In the genomic region with DNA sequence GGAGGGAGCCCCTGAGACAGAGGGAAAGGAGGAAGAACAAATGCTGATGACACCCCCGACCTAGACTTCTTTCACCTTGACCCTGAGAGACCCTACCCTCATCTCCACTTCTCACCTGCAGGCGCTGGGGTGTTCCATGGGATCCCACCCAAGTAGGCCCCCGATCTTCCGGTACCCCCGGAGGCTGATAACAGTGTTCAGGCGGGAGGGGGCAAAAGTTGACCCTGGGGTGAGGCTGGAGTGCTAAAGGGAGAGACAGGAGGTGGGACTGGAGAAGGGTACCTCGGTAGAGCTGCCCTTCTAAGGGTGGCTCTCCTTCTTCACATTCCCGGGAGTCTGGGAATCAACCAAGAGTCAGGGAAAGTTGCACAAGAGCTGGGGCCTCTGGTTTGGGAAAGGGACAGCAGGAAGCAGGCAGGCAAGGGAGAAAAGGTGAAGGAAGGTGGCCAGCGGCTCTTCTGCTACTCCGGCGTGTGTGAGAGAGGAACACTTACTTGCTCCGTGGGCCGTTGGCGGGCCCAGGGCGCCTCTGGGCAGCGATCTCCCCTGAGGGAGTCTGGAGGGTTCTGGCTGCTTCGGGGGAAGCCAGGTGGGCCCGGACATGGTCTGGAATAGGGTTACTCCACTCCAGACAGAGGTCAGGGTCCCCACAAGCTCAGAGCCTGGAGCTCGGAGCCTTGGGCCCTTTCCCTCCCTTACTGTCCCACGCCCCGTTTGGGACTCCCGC, we compare ENCODE assay signal across 8 mouse cellular contexts. TPM values are rescaled to one million over a fixed set of nuclear protein-coding genes. Genes with fewer than 3 reads are reported as not detected.
DNase-seq lines count a peak whose midpoint lies in the region; ATAC-seq and TF ChIP-seq lines count a peak whose summit lies in the region.

No protein-coding gene starts in this region.

- H3K36me3 ChIP-seq in limb, embryonic 14.5 days (ENCODE audit: control insufficient read depth, insufficient read depth, low read length) = peaks cover 63% of the 10 kb centered on the region
- H3K36me3 ChIP-seq in neural tube, embryonic 13.5 days = peaks cover 59% of the 10 kb centered on the region

- no peak for DNase-seq in layer of hippocampus, adult 2 months (ENCODE audit: low spot score in 2 of 2)
- DNase-seq in layer of hippocampus, adult 11-12 months (ENCODE audit: low spot score) = no peak
- no peak for DNase-seq in limb, embryonic 14.5 days (ENCODE audit: low spot score)
- DNase-seq in thymus, postnatal 0 days (ENCODE audit: low spot score) = no peak
- no peak for DNase-seq in adrenal gland, postnatal 25 days
- DNase-seq in layer of hippocampus, postnatal 36 days = no peak

- H3K9me3 ChIP-seq in limb, embryonic 14.5 days (ENCODE audit: control insufficient read depth, low read length) = no peaks in the 10 kb centered on the region
- no peaks in the 10 kb centered on the region for H3K9me3 ChIP-seq in neural tube, embryonic 13.5 days

- peaks cover 29% of the 10 kb centered on the region for H3K4me1 ChIP-seq in limb, embryonic 14.5 days (ENCODE audit: control insufficient read depth, insufficient read depth, low read length)
- H3K4me1 ChIP-seq in neural tube, embryonic 13.5 days (replicated peaks) = peaks cover 37% of the 10 kb centered on the region

- peak overlapping the region; percentile 36; the same call in 1 of the 2 replicates for H3K27ac ChIP-seq in layer of hippocampus, adult 2 months
- H3K27ac ChIP-seq in limb, embryonic 14.5 days (replicated peaks; ENCODE audit: low read depth, low read length) = peak overlapping the region; percentile 96
- peak overlapping the region; percentile 79 for H3K27ac ChIP-seq in neural tube, embryonic 13.5 days (replicated peaks)

- TF ChIP-seq POLR2A in limb, embryonic 14.5 days (IDR thresholded peaks at IDR 0.05; ENCODE audit: borderline replicate concordance, extremely low read depth, insufficient read depth, insufficient read length) = peak; percentile 63; the same call in 1 of the 2 replicates

- peak overlapping the region; percentile 84 for H3K9ac ChIP-seq in limb, embryonic 14.5 days (ENCODE audit: low read depth, low read length, severe bottlenecking)
- peak overlapping the region; percentile 75 for H3K9ac ChIP-seq in neural tube, embryonic 13.5 days

- ATAC-seq in erythroid progenitor cell, adult 5-6 weeks (replicated peaks; ENCODE audit: low FRiP score, poor library complexity, severe bottlenecking) = 0 out of 2 replicates have a peak, but pooled peaks have one; percentile 13
- no peak for ATAC-seq in limb, embryonic 14.5 days (ENCODE audit: low FRiP score, low read depth)
- ATAC-seq in neural tube, embryonic 13.5 days (ENCODE audit: low read depth) = peak; percentile 25; the same call in 1 of the 2 replicates

- under 1% methylated on average over 21 of the region's 22 CpGs for WGBS in limb, embryonic 14.5 days
- 4% methylated on average over 22 of the region's 22 CpGs for WGBS in neural tube, embryonic 13.5 days

- TF ChIP-seq CTCF in layer of hippocampus, adult 2 months (conservative IDR thresholded peaks at IDR 0.05) = no peak

- H3K27me3 ChIP-seq in limb, embryonic 14.5 days (ENCODE audit: control insufficient read depth, insufficient read depth, low read length) = no peaks in the 10 kb centered on the region
- H3K27me3 ChIP-seq in neural tube, embryonic 13.5 days = no peaks in the 10 kb centered on the region

- peak overlapping the region; percentile 50 for H3K4me3 ChIP-seq in layer of hippocampus, adult 2 months
- H3K4me3 ChIP-seq in limb, embryonic 14.5 days (replicated peaks; ENCODE audit: low read length) = peak overlapping the region; percentile 71
- peak overlapping the region; percentile 43 for H3K4me3 ChIP-seq in neural tube, embryonic 13.5 days

- H3K4me2 ChIP-seq in limb, embryonic 14.5 days (replicated peaks; ENCODE audit: low read depth, low read length, severe bottlenecking) = peak overlapping the region; percentile 94
- H3K4me2 ChIP-seq in neural tube, embryonic 13.5 days = peak overlapping the region; percentile 60

RNA-seq across cellular contexts. Expression of a gene that starts 0.6 kb away (rescaled TPM):
- total RNA-seq in layer of hippocampus, adult 2 months (2021) = 1 to 10 TPM; 4.8 to 7.3 TPM
- 1.4 TPM in 1 of 2 replicates, not detected in the other for total RNA-seq in erythroid progenitor cell, adult 5-6 weeks (2015; ENCODE audit: low replicate concordance)
- total RNA-seq in erythroid progenitor cell, adult 5-6 weeks (2017; ENCODE audit: low replicate concordance) = 1.8 and 7.2 TPM in 2 replicates
- 131 and 155 TPM in 2 replicates for polyA plus RNA-seq in limb, embryonic 14.5 days (2012; rRNA removed)
- polyA plus RNA-seq in limb, embryonic 14.5 days (2014; fragmentation: Nextera tagmentation; extraction: Ambion mirVana) = 91.0 and 105 TPM in 2 replicates
- 17.7 and 23.8 TPM in 2 replicates for polyA plus RNA-seq in neural tube, embryonic 13.5 days (2015; fragmentation: Nextera tagmentation; extraction: Ambion mirVana)
- 17.1 and 17.4 TPM in 2 replicates for polyA plus RNA-seq in thymus, postnatal 0 days (2015; fragmentation: Nextera tagmentation; extraction: Ambion mirVana)
- 32.3 and 40.8 TPM in 2 replicates for total RNA-seq in adrenal gland, postnatal 25 days (2021)
- total RNA-seq in layer of hippocampus, postnatal 36 days (2021) = 1 to 10 TPM; 5.8 to 6.9 TPM

RNA-seq across cellular contexts. Expression of a gene that starts 6.2 kb away (rescaled TPM):
- total RNA-seq in layer of hippocampus, adult 2 months (2021) = 100 to 1,000 TPM; 223 to 232 TPM
- 235 and 247 TPM in 2 replicates for total RNA-seq in erythroid progenitor cell, adult 5-6 weeks (2015; ENCODE audit: low replicate concordance)
- total RNA-seq in erythroid progenitor cell, adult 5-6 weeks (2017; ENCODE audit: low replicate concordance) = 557 and 577 TPM in 2 replicates
- 263 and 300 TPM in 2 replicates for polyA plus RNA-seq in limb, embryonic 14.5 days (2012; rRNA removed)
- 104 and 109 TPM in 2 replicates for polyA plus RNA-seq in limb, embryonic 14.5 days (2014; fragmentation: Nextera tagmentation; extraction: Ambion mirVana)
- polyA plus RNA-seq in neural tube, embryonic 13.5 days (2015; fragmentation: Nextera tagmentation; extraction: Ambion mirVana) = 102 and 115 TPM in 2 replicates
- polyA plus RNA-seq in thymus, postnatal 0 days (2015; fragmentation: Nextera tagmentation; extraction: Ambion mirVana) = 114 and 118 TPM in 2 replicates
- total RNA-seq in adrenal gland, postnatal 25 days (2021) = 164 and 195 TPM in 2 replicates
- total RNA-seq in layer of hippocampus, postnatal 36 days (2021) = 100 to 1,000 TPM; 209 to 228 TPM

RNA-seq across cellular contexts. Expression of a gene that starts 19.2 kb away (rescaled TPM):
- 10 to 100 TPM; 12.4 to 13.8 TPM for total RNA-seq in layer of hippocampus, adult 2 months (2021)
- 50.8 and 61.2 TPM in 2 replicates for total RNA-seq in erythroid progenitor cell, adult 5-6 weeks (2015; ENCODE audit: low replicate concordance)
- 27.8 and 30.2 TPM in 2 replicates for total RNA-seq in erythroid progenitor cell, adult 5-6 weeks (2017; ENCODE audit: low replicate concordance)
- 10.4 and 10.5 TPM in 2 replicates for polyA plus RNA-seq in limb, embryonic 14.5 days (2012; rRNA removed)
- 9.8 and 10.2 TPM in 2 replicates for polyA plus RNA-seq in limb, embryonic 14.5 days (2014; fragmentation: Nextera tagmentation; extraction: Ambion mirVana)
- 15.1 and 18.3 TPM in 2 replicates for polyA plus RNA-seq in neural tube, embryonic 13.5 days (2015; fragmentation: Nextera tagmentation; extraction: Ambion mirVana)
- polyA plus RNA-seq in thymus, postnatal 0 days (2015; fragmentation: Nextera tagmentation; extraction: Ambion mirVana) = 16.6 and 21.0 TPM in 2 replicates
- total RNA-seq in adrenal gland, postnatal 25 days (2021) = 9.6 and 12.1 TPM in 2 replicates
- 10 to 100 TPM in 1 of 2 experiments, 1 to 10 TPM in 1; 8.6 to 12.2 TPM for total RNA-seq in layer of hippocampus, postnatal 36 days (2021)

RNA-seq across cellular contexts. Expression of a gene that starts 19.8 kb away (rescaled TPM):
- total RNA-seq in layer of hippocampus, adult 2 months (2021) = 10 to 100 TPM; 27.9 to 28.4 TPM
- total RNA-seq in erythroid progenitor cell, adult 5-6 weeks (2015; ENCODE audit: low replicate concordance) = 0.72 and 1.7 TPM in 2 replicates
- 0.15 and 0.64 TPM in 2 replicates for total RNA-seq in erythroid progenitor cell, adult 5-6 weeks (2017; ENCODE audit: low replicate concordance)
- polyA plus RNA-seq in limb, embryonic 14.5 days (2012; rRNA removed) = 20.2 and 26.1 TPM in 2 replicates
- polyA plus RNA-seq in limb, embryonic 14.5 days (2014; fragmentation: Nextera tagmentation; extraction: Ambion mirVana) = 8.0 and 11.9 TPM in 2 replicates
- polyA plus RNA-seq in neural tube, embryonic 13.5 days (2015; fragmentation: Nextera tagmentation; extraction: Ambion mirVana) = 26.9 and 27.4 TPM in 2 replicates
- polyA plus RNA-seq in thymus, postnatal 0 days (2015; fragmentation: Nextera tagmentation; extraction: Ambion mirVana) = 7.0 and 9.5 TPM in 2 replicates
- 9.2 and 17.7 TPM in 2 replicates for total RNA-seq in adrenal gland, postnatal 25 days (2021)
- total RNA-seq in layer of hippocampus, postnatal 36 days (2021) = 10 to 100 TPM; 27.4 to 28.3 TPM

RNA-seq across cellular contexts. Expression of a gene that starts 26.3 kb away (rescaled TPM):
- total RNA-seq in layer of hippocampus, adult 2 months (2021) = 10 to 100 TPM; 58.5 to 62.3 TPM
- total RNA-seq in erythroid progenitor cell, adult 5-6 weeks (2015; ENCODE audit: low replicate concordance) = 261 and 288 TPM in 2 replicates
- total RNA-seq in erythroid progenitor cell, adult 5-6 weeks (2017; ENCODE audit: low replicate concordance) = 159 and 175 TPM in 2 replicates
- polyA plus RNA-seq in limb, embryonic 14.5 days (2012; rRNA removed) = 21.8 and 28.7 TPM in 2 replicates
- polyA plus RNA-seq in limb, embryonic 14.5 days (2014; fragmentation: Nextera tagmentation; extraction: Ambion mirVana) = 18.0 and 21.8 TPM in 2 replicates
- 37.8 and 40.6 TPM in 2 replicates for polyA plus RNA-seq in neural tube, embryonic 13.5 days (2015; fragmentation: Nextera tagmentation; extraction: Ambion mirVana)
- polyA plus RNA-seq in thymus, postnatal 0 days (2015; fragmentation: Nextera tagmentation; extraction: Ambion mirVana) = 25.9 and 26.3 TPM in 2 replicates
- 6.7 and 10.9 TPM in 2 replicates for total RNA-seq in adrenal gland, postnatal 25 days (2021)
- total RNA-seq in layer of hippocampus, postnatal 36 days (2021) = 10 to 100 TPM; 57.1 to 62.7 TPM

Comparison
In these comparisons a context has a peak if more than half of its experiments do, and no peak if none do; other contexts are left out.
1. H3K27ac ChIP-seq: peak in every context shown above with its lines; median percentile 96 in limb, embryonic 14.5 days; 79 in neural tube, embryonic 13.5 days; 36 in layer of hippocampus, adult 2 months.